In the genomic region with DNA sequence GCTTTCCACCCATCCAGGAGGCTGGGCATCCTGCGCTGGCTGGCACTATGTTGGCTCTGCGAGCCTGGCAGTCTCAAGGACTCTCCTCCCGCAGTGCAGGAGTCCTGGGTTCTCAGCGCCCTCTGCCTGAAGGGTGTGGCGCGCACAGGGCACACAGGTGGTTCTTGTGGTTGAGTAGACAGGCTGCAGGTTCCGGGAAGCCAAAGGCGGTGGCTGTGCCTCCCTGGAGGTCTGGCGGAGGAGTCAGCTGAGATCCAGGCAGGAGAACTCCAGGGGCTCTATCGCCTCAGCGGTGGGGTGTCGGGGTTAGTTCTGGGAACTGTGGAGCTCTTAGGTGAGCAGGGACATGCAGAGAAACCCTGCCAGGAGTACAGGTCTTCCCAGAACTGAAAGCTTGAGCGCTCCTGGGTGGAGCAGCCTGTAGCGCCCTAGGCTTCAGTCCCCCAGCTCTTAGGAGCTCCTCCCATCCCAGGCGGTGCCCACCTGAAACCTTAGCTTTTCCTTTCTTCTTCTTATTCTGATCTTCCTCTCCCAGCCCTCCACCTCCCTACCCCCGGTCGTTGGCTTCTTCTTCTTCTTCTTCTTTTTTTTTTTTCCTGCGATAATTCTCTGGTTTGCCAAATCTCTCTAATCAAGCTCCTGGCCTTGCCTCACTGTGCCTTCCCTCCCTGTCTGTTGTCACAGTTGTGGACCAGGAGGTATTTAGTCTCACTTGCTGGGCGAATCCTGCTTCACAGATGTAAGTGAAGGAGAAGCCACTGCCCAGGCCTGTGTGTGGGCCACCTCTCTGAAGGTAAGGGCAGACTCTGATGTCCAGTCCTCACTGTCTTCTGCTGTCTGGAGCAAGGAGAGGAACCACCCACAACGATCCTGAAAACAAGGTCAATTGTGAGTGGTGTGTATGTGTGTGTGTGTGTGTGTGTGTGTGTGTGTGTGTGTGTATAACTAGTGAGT, we compare ENCODE assay signal across 8 mouse cellular contexts. TPM values are rescaled to one million over a fixed set of nuclear protein-coding genes. Genes with fewer than 3 reads are reported as not detected.
DNase-seq lines count a peak whose midpoint lies in the region; ATAC-seq and TF ChIP-seq lines count a peak whose summit lies in the region.

A gene (plus strand): TSS at position 76 of the 954 bp plus-strand sequence.

- no peak for TF ChIP-seq EP300 in heart, postnatal 0 days (IDR thresholded peaks at IDR 0.05; ENCODE audit: low read depth)
- no peak for TF ChIP-seq EP300 in liver, postnatal 0 days (IDR thresholded peaks at IDR 0.05; ENCODE audit: low read depth)

- no peak within 1 kb of the TSS for H3K9ac ChIP-seq in heart, postnatal 0 days (replicated peaks; ENCODE audit: low read depth, low read length)
- no peak within 1 kb of the TSS for H3K9ac ChIP-seq in liver, postnatal 0 days (replicated peaks)

- no peak within 1 kb of the TSS for H3K27ac ChIP-seq in heart, postnatal 0 days (ENCODE audit: low read depth)
- no peak within 1 kb of the TSS for H3K27ac ChIP-seq in liver, postnatal 0 days (ENCODE audit: low read depth)
- no peak within 1 kb of the TSS for H3K27ac ChIP-seq in gastrocnemius, adult 2 months

- H3K27me3 ChIP-seq in heart, postnatal 0 days (ENCODE audit: control insufficient read depth, insufficient read depth, low read length): no peaks in the 10 kb centered on the region
- no peaks in the 10 kb centered on the region for H3K27me3 ChIP-seq in liver, postnatal 0 days (ENCODE audit: insufficient read depth, low read length)

- no peak for DNase-seq in heart, postnatal 0 days (ENCODE audit: low spot score)
- DNase-seq in heart, postnatal 10 days: no peak
- DNase-seq in liver, postnatal 0 days: peak; percentile 29
- peak; percentile 20 to 21 for DNase-seq in spleen, postnatal 14 days (ENCODE audit: low spot score in 2 of 2)
- no peak for DNase-seq in gastrocnemius, adult 2 months
- DNase-seq in left cerebral cortex, adult 11 months (ENCODE audit: low spot score): no peak

- H3K4me2 ChIP-seq in heart, postnatal 0 days (ENCODE audit: low read depth, low read length): 0 out of 2 replicates have a peak within 1 kb of the TSS, but pooled peaks have one; percentile 14
- H3K4me2 ChIP-seq in liver, postnatal 0 days (ENCODE audit: low read depth, low read length): peak within 1 kb of the TSS; percentile 22; the same call in 1 of the 2 replicates

- H3K4me1 ChIP-seq in heart, postnatal 0 days (ENCODE audit: control insufficient read depth, insufficient read depth): 0 out of 2 replicates have a peak, but pooled peaks cover 3% of the 10 kb centered on the region
- H3K4me1 ChIP-seq in liver, postnatal 0 days (ENCODE audit: insufficient read depth): peaks cover 3% of the 10 kb centered on the region; the same call in 1 of the 2 replicates

- no peak for TF ChIP-seq CTCF in heart, postnatal 0 days (IDR thresholded peaks at IDR 0.05; ENCODE audit: low read depth)
- peak; percentile 60 for TF ChIP-seq CTCF in liver, postnatal 0 days (IDR thresholded peaks at IDR 0.05; ENCODE audit: low read depth)
- no peak for TF ChIP-seq CTCF in gastrocnemius, adult 2 months (IDR thresholded peaks at IDR 0.05)

- no peaks in the 10 kb centered on the region for H3K9me3 ChIP-seq in heart, postnatal 0 days (replicated peaks; ENCODE audit: control insufficient read depth, low read length)
- H3K9me3 ChIP-seq in liver, postnatal 0 days (ENCODE audit: low read length): no peaks in the 10 kb centered on the region

- no peak within 1 kb of the TSS for H3K4me3 ChIP-seq in heart, postnatal 0 days (ENCODE audit: low read depth, low read length)
- H3K4me3 ChIP-seq in liver, postnatal 0 days (ENCODE audit: low read depth, low read length): no peak within 1 kb of the TSS
- H3K4me3 ChIP-seq in gastrocnemius, adult 2 months: no peak within 1 kb of the TSS

- H3K36me3 ChIP-seq in heart, postnatal 0 days (replicated peaks; ENCODE audit: control insufficient read depth, insufficient read depth, low read length): no peaks in the 10 kb centered on the region
- no peaks in the 10 kb centered on the region for H3K36me3 ChIP-seq in liver, postnatal 0 days (replicated peaks; ENCODE audit: insufficient read depth, low read length)

- 31% methylated on average over 20 of the region's 20 CpGs for WGBS in heart, postnatal 0 days
- 25% methylated on average over 20 of the region's 20 CpGs for WGBS in liver, postnatal 0 days (ENCODE audit: insufficient replicate concordance)

- no peak for ATAC-seq in heart, postnatal 0 days (ENCODE audit: insufficient read depth, low read depth)
- ATAC-seq in hematopoietic stem cell, adult 5-6 weeks (replicated peaks in 1 of 2; ENCODE audit: insufficient read depth in 1 of 2, low FRiP score in 2 of 2, low TSS enrichment in 1 of 2, low read depth in 1 of 2, poor library complexity in 2 of 2, severe bottlenecking in 2 of 2): peak; percentile 68 to 73
- ATAC-seq in liver, postnatal 0 days: no peak
- no peak for ATAC-seq in cerebellum, adult (ENCODE audit: insufficient number of reproducible peaks, low FRiP score, low TSS enrichment)

- intact Hi-C loops in heart, postnatal 10 days (cut with DNase I): no loop called here
- intact Hi-C loops in gastrocnemius, adult 2 months (cut with DNase I): no loop called here

RNA-seq across cellular contexts. Expression of the gene that starts here (rescaled TPM):
- total RNA-seq in heart, postnatal 0 days (2014; rRNA removed; ENCODE audit: low replicate concordance): 0.39 and 0.46 TPM in 2 replicates
- 0.62 and 0.97 TPM in 2 replicates for polyA plus RNA-seq in heart, postnatal 0 days (2015; fragmentation: Nextera tagmentation; extraction: Ambion mirVana)
- 1 to 10 TPM; 1.7 to 1.9 TPM for total RNA-seq in heart, postnatal 10 days (2021)
- total RNA-seq in hematopoietic stem cell, adult 5-6 weeks (2017): 13.3 and 17.0 TPM in 2 replicates
- polyA plus RNA-seq in liver, postnatal 0 days (2015; fragmentation: Nextera tagmentation; extraction: Ambion mirVana): 0.44 and 0.62 TPM in 2 replicates
- total RNA-seq in gastrocnemius, adult 2 months (2021): under 1 TPM; 0.06 to 0.08 TPM

Comparison
In these comparisons a context has a peak if more than half of its experiments do, and no peak if none do; other contexts are left out.
1. Peak in DNase-seq and H3K4me2 ChIP-seq in liver, postnatal 0 days; RNA of the gene not detected or under 1 TPM.
2. ATAC-seq: peak in hematopoietic stem cell, adult 5-6 weeks (2 of 2); none in heart, postnatal 0 days (single experiment), liver, postnatal 0 days (single experiment) and cerebellum, adult (single experiment).
3. DNase-seq: peak in spleen, postnatal 14 days (2 of 2); none in heart, postnatal 0 days (single experiment), heart, postnatal 10 days (0 of 2), gastrocnemius, adult 2 months (single experiment) and left cerebral cortex, adult 11 months (single experiment).